Mouse (Mus musculus): ENCODE results near the gene Gls.

DNA sequence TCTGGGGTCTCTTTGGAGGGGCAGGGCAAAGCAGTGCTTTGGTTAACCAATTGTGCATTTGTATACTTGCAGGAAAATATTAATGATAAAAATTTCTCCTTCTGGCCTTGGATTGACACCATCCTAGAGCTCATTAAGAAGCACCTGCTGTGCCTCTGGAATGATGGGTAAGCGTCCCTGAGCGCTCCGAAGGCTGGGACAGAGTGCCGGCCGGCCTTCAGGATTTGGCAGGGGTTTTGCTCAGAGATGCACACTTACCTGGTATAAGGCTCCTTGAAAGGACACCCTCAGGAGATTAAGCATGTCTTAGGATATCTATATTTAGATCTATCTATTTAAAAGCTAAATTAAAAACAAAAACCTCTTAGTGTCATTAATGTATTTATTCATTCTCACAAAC lies 81.9 kb downstream of the Gls start:
- TF ChIP-seq POLR2A (IDR thresholded peaks at IDR 0.05; ENCODE audit: control insufficient read depth, low read depth, low read length) (no peak), CTCF (IDR thresholded peaks at IDR 0.05; ENCODE audit: control insufficient read depth, insufficient read depth, insufficient replicate concordance, low read depth, low read length) (no peak)
